Mouse (Mus musculus): ENCODE measurements around the gene Apoc3.

DNA sequence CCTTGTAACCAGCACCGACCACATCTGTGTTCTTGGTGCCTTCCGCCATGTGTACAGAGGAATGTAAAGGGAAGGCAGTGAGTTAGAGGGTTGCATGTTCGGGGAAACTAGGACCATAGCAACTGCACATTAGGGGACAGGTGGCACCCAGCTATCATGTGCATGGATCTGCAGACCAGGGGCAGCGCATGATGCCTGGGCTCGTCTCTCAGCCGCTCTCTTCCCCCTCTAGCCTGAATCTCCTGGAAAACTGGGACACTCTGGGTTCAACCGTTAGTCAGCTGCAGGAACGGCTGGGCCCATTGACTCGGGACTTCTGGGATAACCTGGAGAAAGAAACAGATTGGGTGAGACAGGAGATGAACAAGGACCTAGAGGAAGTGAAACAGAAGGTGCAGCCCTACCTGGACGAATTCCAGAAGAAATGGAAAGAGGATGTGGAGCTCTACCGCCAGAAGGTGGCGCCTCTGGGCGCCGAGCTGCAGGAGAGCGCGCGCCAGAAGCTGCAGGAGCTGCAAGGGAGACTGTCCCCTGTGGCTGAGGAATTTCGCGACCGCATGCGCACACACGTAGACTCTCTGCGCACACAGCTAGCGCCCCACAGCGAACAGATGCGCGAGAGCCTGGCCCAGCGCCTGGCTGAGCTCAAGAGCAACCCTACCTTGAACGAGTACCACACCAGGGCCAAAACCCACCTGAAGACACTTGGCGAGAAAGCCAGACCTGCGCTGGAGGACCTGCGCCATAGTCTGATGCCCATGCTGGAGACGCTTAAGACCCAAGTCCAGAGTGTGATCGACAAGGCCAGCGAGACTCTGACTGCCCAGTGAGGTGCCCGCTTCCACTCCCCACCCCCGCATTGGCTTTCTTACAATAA is 5.6 kb downstream of the Apoc3 start:
- TF ChIP-seq POLR2A (IDR thresholded peaks at IDR 0.05; ENCODE audit: borderline replicate concordance, insufficient read depth, low read length) (peak; percentile 60), CTCF (IDR thresholded peaks at IDR 0.05; ENCODE audit: borderline replicate concordance, insufficient read depth, low read depth, low read length) (peak; percentile 72)
